Mouse (Mus musculus) neural tube, embryonic 15.5 days (tissue): ENCODE measurements around the gene Myo6. TPM values are rescaled to one million over a fixed set of nuclear protein-coding genes. Genes with fewer than 3 reads are reported as not detected.

Experiments used
- ATAC-seq: fragments of 200-750 bp; cut with Nextera tagmentation; 2 replicates; pipeline ENCODE4 v1.8.0; 2017; ENCODE audit warnings: mild to moderate bottlenecking, moderate TSS enrichment, moderate library complexity; ENCODE audit not compliant: low FRiP score
- H3K27ac ChIP-seq: fragments of 300-500 bp; sonication (generic); replicated peaks from 2 replicates; pipeline ENCODE4 v1.5.1; 2015; ENCODE audit warnings: mild to moderate bottlenecking, inconsistent platforms
- H3K27me3 ChIP-seq: fragments of 300-500 bp; sonication (generic); replicated peaks from 2 replicates; pipeline ENCODE4 v1.6.1; 2015; ENCODE audit warnings: inconsistent platforms
- H3K36me3 ChIP-seq: fragments of 300-500 bp; sonication (generic); 2 replicates; pipeline ENCODE4 v1.6.1; 2015; ENCODE audit warnings: inconsistent platforms
- H3K4me1 ChIP-seq: fragments of 300-500 bp; sonication (generic); 2 replicates; pipeline ENCODE4 v1.6.1; 2015; ENCODE audit warnings: inconsistent platforms
- H3K4me2 ChIP-seq: fragments of 300-500 bp; sonication (generic); 2 replicates; pipeline ENCODE4 v1.6.1; 2015; ENCODE audit warnings: inconsistent platforms, mild to moderate bottlenecking, moderate library complexity
- H3K4me3 ChIP-seq: fragments of 300-500 bp; sonication (generic); replicated peaks from 2 replicates; pipeline ENCODE4 v1.5.1; 2015; ENCODE audit warnings: mild to moderate bottlenecking, inconsistent platforms
- H3K9ac ChIP-seq: fragments of 300-500 bp; sonication (generic); replicated peaks from 2 replicates; pipeline ENCODE4 v1.6.1; 2015; ENCODE audit warnings: mild to moderate bottlenecking, inconsistent platforms
- H3K9me3 ChIP-seq: fragments of 300-500 bp; sonication (generic); replicated peaks from 2 replicates; pipeline ENCODE4 v1.6.1; 2016; ENCODE audit warnings: inconsistent platforms
- WGBS: fragments of 180-500 bp; shearing (Covaris S2); methylation state at CpG from one replicate; pipeline ENCODE4 v1.1.7; 2015; ENCODE audit warnings: mixed read lengths; 5-methylcytosine and 5-hydroxymethylcytosine counted together
- polyA plus RNA-seq: library from polyadenylated mRNA; unstranded; fragments of >200 nt; fragmentation: Nextera tagmentation; extraction: Ambion mirVana; gene quantifications from 2 replicates; pipeline ENCODE4 v1.2.1, GENCODE M21; 2015

Gene Myo6
- polyA plus RNA-seq, result 18.1 and 25.7 TPM in 2 replicates

DNA sequence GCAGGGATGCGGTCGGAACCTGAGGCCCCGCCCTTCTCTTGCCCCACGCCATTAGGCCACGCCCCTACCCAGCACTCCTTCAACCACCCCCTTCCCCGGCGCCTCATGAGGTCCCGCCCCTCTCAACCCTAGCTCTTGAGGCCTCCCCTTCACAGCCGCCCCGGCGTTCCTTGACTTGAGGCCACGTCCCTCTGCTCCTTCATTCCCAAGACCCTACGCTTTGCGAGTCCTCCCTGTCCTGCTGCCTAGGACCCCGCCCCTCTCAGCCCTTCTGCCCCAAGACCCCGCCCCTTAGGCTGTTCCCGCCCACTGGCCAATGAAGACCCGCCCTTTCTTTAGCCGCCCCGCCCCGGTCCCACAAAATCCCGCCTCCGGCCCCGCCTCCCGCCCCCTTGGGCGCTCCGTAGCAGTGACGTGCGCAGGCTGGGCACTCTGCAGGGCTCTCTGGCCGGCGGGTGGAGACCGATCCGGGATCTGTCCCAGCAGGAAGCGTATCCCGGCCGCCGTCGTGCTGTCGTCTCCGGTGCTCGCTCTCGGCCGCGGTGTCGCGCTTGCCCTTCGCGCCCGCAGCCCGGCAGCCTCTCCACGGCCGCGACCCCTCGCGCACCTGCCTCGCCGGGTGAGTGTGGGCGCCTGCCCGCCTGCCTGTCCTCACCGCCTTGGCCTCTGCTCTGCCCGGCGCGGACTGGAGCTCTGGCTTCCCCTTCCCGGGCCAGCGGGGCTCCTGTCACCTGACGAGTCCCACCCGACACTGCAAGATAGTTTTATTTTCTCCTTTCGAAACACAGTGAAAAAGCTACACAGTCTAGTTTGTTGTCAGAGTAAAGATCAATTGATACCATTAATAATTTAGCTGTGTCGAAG lies at the start of gene Myo6:
Gene Myo6 (plus strand): TSS at position 421 of the 864 bp plus-strand sequence.
- H3K27me3 ChIP-seq, result no peaks in the 10 kb centered on the region
- peak; percentile 97 for ATAC-seq
- H3K36me3 ChIP-seq, result no peaks in the 10 kb centered on the region
- H3K4me1 ChIP-seq, result peaks cover 5% of the 10 kb centered on the region
- peak within 1 kb of the TSS; percentile 87 for H3K27ac ChIP-seq
- peak within 1 kb of the TSS; percentile 72 for H3K9ac ChIP-seq
- H3K4me2 ChIP-seq, result peak within 1 kb of the TSS; percentile 90
- under 1% methylated on average over 64 of the region's 69 CpGs for WGBS
- peak within 1 kb of the TSS; percentile 88 for H3K4me3 ChIP-seq
- H3K9me3 ChIP-seq, result no peaks in the 10 kb centered on the region

DNA sequence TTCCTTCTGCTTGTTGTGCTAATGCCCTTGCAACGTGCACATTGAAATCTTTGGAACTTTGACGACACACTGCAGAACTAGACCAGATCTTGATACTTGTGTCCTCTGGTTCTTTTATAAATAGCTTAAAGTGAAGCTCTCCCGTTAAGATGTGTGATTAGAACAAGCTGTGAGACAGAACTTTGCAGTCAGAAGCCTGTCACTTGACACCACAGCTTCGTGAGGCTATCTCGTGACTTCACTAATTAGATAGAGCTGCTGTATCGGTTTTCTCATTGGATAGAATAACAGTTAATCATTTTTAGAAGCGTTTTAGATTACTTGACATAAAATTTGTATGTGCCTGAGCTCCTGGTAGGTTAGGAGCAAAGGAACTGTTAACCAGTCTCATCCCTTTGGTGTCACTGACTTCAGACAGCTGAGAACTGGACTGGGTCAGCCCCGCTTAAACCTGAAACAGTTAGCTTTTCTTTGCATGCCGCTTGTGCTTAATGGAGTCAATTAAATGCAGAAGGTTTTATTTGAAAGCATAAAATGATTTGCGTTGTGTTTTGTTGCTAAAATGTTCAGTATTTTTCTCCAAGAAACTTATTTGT lies 18.7 kb upstream of the Myo6 start:
- no peaks in the 10 kb centered on the region for H3K9me3 ChIP-seq
- H3K36me3 ChIP-seq, result peaks cover 30% of the 10 kb centered on the region
- no peak for ATAC-seq

DNA sequence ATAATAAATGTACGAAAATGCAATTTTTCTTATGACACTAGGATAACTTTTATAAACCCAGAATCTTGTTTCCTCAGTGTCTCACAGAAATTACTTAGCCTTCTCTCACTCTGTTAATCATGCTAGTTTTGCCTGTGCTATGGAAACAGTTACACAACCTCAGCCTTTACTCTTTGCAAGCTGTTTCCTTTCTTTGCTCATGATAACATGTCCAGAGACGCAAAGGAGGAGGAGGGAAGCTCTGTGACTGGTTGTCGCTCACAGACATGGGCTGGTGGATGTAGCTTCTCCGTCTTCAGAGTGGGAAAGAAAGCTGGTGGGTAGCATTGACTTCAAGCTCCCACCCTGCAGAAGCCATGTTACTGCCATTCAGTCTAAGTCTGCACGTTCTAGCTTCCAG lies 15.2 kb upstream of the Myo6 start:
- no peak overlapping the region for H3K9ac ChIP-seq
- peaks cover 22% of the 10 kb centered on the region for H3K36me3 ChIP-seq
- H3K27me3 ChIP-seq, result no peaks in the 10 kb centered on the region
- 86% methylated on average over 5 of the region's 5 CpGs for WGBS
- no peak overlapping the region for H3K4me2 ChIP-seq
- H3K4me3 ChIP-seq, result no peak overlapping the region
- no peak overlapping the region for H3K27ac ChIP-seq
- no peak for ATAC-seq
- no peaks in the 10 kb centered on the region for H3K4me1 ChIP-seq
- H3K9me3 ChIP-seq, result no peaks in the 10 kb centered on the region

More for the DNA sequence above, 18.7 kb upstream of the Myo6 start:
- WGBS, result 88% methylated on average over 10 of the region's 10 CpGs
- H3K27ac ChIP-seq, result no peak overlapping the region
- H3K9ac ChIP-seq, result no peak overlapping the region
- H3K4me3 ChIP-seq, result no peak overlapping the region
- no peaks in the 10 kb centered on the region for H3K4me1 ChIP-seq
- no peak overlapping the region for H3K4me2 ChIP-seq
- H3K27me3 ChIP-seq, result no peaks in the 10 kb centered on the region

DNA sequence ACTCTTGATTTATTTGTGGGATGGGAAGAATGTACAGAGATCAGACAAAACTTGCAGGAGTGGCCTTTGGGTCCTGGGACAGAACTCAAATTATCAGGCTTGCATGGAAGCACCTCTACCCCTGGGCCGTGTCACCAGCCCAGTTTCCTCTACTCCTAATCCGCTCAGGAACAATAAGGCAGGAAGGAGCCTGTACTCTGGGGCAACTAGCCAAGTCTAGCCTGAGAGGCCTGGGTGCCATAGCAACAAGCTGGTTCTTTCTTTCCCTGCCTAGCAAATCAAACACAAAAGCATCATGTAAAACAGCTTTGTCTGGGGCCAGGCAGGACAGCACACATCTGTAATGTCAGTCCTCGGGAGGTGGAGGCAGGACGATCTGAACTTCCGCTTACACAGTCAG lies 9.6 kb upstream of the Myo6 start:
- Histone ChIP-seq H3K27me3 (no peaks in the 10 kb centered on the region), H3K4me2 (no peak overlapping the region), H3K9ac (no peak overlapping the region), H3K9me3 (no peaks in the 10 kb centered on the region), H3K4me1 (0 out of 2 replicates have a peak, but pooled peaks cover 3% of the 10 kb centered on the region), H3K27ac (no peak overlapping the region), H3K36me3 (peaks cover 13% of the 10 kb centered on the region; the same call in 1 of the 2 replicates), H3K4me3 (no peak overlapping the region)
- peak; percentile 55; the same call in 1 of the 2 replicates for ATAC-seq
- 45% methylated on average over 5 of the region's 5 CpGs for WGBS

DNA sequence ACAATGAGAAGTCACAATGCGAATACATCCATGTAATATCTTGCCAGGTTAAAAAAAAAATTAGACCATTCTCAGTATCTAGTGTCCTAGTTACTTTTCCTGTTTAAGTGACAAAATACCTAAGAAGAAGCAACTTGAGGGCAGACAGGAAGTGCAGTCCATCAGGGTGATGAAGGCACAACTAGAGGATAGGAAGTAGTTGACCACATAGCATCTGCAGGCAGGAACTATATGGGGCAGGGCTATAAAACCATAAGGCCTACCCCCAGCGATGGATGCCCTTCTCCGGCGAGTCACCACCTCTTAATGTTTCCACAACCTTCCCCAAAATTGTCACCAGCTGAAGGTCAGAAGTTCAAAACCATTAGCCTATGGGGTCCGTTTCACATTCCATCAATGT lies 8.1 kb upstream of the Myo6 start:
- Histone ChIP-seq H3K4me1 (0 out of 2 replicates have a peak, but pooled peaks cover 3% of the 10 kb centered on the region), H3K27me3 (no peaks in the 10 kb centered on the region), H3K27ac (no peak overlapping the region), H3K4me2 (no peak overlapping the region), H3K36me3 (peaks cover 12% of the 10 kb centered on the region; the same call in 1 of the 2 replicates), H3K4me3 (no peak overlapping the region), H3K9ac (no peak overlapping the region), H3K9me3 (no peaks in the 10 kb centered on the region)
- ATAC-seq, result no peak
- 85% methylated on average over 5 of the region's 5 CpGs for WGBS

DNA sequence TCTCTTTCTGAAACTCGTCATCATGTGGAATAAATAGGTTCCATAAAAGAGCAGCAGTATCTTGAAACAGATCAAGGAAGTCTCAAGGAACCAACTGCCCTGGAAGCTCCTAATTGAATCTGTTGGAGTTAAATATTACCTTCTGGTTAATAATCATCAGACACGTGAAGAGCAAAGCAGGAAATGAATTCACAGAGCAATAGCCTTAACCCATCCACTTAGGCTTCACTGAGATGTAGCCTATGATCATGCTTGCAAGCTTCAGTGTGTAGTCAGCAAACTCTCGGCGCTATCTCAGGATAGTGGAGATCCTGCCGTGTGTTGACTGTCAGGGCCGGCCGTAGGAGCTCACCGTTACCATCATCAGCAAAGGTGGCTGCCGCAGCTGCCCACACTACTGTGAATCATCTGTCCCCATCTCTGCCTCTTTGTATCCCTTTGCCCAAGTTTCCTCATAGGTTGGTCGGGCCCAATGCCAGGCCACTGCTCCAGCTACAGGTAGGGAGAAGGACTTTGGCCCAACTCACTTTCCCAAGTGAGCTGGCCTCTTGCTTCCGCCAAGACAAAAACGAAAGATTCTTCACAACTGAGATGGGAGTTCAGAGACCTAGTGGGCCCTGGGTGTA lies 6.9 kb upstream of the Myo6 start:
- Histone ChIP-seq H3K4me3 (no peak overlapping the region), H3K4me1 (0 out of 2 replicates have a peak, but pooled peaks cover 3% of the 10 kb centered on the region), H3K36me3 (peaks cover 3% of the 10 kb centered on the region; the same call in 1 of the 2 replicates), H3K9me3 (no peaks in the 10 kb centered on the region), H3K27ac (no peak overlapping the region), H3K4me2 (no peak overlapping the region), H3K27me3 (no peaks in the 10 kb centered on the region), H3K9ac (no peak overlapping the region)
- WGBS, result 90% methylated on average over 12 of the region's 12 CpGs
- no peak for ATAC-seq

DNA sequence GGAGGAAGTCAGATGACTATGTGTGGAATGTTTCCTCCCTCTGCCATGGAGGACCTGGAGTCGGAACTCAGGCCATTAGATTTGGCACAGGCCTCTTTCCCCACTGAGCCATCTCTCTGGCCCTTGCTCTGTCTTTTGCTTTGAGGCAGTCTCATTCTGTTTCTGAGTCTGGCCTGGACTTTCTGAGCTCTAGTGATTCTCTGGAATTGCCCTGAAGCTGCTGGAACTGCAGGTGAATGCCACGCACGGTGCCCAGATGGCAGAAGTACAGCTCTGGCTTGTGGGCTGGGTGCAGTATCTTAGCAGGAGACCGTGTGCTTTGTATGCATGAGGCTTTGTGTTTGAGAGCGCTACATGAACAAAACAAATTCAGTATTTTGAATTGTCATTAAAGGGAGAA lies 5.9 kb upstream of the Myo6 start:
- no peaks in the 10 kb centered on the region for H3K27me3 ChIP-seq
- H3K4me2 ChIP-seq, result no peak overlapping the region
- WGBS, result 70% methylated on average over 5 of the region's 5 CpGs
- H3K9me3 ChIP-seq, result no peaks in the 10 kb centered on the region
- no peak overlapping the region for H3K4me3 ChIP-seq
- H3K27ac ChIP-seq, result no peak overlapping the region
- peaks cover 3% of the 10 kb centered on the region for H3K4me1 ChIP-seq
- H3K9ac ChIP-seq, result no peak overlapping the region
- no peak for ATAC-seq
- no peaks in the 10 kb centered on the region for H3K36me3 ChIP-seq

DNA sequence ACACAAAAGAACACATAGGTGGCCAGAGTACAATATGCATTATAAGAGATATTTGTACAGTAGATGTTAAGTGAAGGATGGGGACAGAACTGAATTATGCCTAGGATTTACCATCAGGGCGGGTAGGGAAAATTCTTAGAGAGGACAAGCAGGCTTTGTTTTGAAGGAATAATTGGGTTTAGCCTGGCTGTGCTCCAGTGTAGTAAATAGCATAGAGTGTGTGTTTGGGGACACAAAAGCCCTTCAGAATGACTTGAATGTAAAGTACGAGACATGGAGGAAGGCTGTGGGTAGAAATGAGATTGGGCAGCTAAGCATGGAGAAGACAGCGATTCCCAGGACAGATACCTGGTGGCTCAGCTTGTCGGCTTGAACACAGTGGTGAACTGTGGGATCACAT lies 3.4 kb upstream of the Myo6 start:
- H3K9ac ChIP-seq, result no peak overlapping the region
- H3K27ac ChIP-seq, result no peak overlapping the region
- H3K4me2 ChIP-seq, result no peak overlapping the region
- H3K4me3 ChIP-seq, result no peak overlapping the region
- peaks cover 5% of the 10 kb centered on the region for H3K4me1 ChIP-seq
- H3K27me3 ChIP-seq, result no peaks in the 10 kb centered on the region
- WGBS, result 61% methylated on average over 4 of the region's 4 CpGs
- H3K9me3 ChIP-seq, result no peaks in the 10 kb centered on the region
- H3K36me3 ChIP-seq, result no peaks in the 10 kb centered on the region
- ATAC-seq, result no peak

DNA sequence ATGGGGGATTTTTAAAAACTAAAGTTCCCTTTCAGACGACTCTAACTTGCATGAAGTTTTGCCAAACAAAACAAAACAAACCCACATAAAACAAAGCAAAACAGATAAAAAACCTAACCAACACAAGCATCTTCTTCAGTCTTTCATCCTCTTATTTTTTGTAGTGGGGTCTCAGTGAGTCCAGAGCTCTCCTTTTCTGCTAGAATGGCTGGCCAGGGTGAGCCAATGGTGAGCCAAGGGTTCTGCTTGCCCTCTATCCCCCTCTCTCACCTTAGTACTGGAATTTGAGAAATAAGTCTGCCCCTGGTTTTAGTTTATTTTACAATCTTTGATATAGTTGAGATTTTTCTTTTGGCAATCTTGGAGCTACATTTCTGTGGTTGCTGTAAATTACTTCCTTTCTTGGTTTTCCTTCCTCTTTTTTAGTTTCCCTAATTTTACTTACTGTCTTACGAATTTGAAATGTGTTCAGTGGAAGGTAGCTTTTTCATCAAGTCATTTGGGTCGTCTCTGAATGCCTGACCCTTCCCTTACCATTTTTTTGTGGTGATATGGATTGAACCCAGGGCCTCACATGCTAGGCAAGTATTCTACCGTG lies 1.6 kb upstream of the Myo6 start:
- WGBS, result 87% methylated on average over 4 of the region's 4 CpGs

DNA sequence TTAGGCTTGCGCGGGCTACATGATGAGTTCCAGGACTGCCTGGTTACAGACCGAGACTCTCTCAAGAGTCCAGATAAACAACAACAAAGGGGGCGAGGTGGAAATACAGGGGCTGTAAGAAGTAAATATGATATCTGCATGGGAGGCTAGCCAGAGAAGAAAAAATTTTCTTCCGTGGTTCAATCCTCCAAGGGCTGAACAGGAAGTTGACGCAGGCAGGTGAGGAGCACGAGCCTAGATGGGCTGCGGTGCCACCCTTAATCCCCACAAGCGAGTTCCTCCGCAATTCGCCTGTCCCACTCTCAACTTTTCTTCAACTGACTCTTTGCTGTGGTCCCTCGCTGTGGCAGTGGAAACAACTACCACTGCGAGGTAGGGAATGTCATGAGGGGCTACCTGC lies 640 bp upstream of the Myo6 start:
- Histone ChIP-seq H3K4me3 (peak overlapping the region; percentile 88), H3K36me3 (no peaks in the 10 kb centered on the region), H3K9ac (peak overlapping the region; percentile 72), H3K4me1 (peaks cover 5% of the 10 kb centered on the region), H3K4me2 (peak overlapping the region; percentile 90), H3K27me3 (no peaks in the 10 kb centered on the region), H3K9me3 (no peaks in the 10 kb centered on the region), H3K27ac (peak overlapping the region; percentile 75; the same call in 1 of the 2 replicates)
- peak; percentile 1; the same call in 1 of the 2 replicates for ATAC-seq
- 3% methylated on average over 13 of the region's 13 CpGs for WGBS

More for the DNA sequence above, 1.6 kb upstream of the Myo6 start:
- Histone ChIP-seq H3K36me3 (no peaks in the 10 kb centered on the region), H3K4me2 (no peak overlapping the region), H3K9me3 (no peaks in the 10 kb centered on the region), H3K27me3 (no peaks in the 10 kb centered on the region), H3K27ac (no peak overlapping the region), H3K4me1 (peaks cover 5% of the 10 kb centered on the region), H3K9ac (no peak overlapping the region), H3K4me3 (no peak overlapping the region)
- no peak for ATAC-seq

DNA sequence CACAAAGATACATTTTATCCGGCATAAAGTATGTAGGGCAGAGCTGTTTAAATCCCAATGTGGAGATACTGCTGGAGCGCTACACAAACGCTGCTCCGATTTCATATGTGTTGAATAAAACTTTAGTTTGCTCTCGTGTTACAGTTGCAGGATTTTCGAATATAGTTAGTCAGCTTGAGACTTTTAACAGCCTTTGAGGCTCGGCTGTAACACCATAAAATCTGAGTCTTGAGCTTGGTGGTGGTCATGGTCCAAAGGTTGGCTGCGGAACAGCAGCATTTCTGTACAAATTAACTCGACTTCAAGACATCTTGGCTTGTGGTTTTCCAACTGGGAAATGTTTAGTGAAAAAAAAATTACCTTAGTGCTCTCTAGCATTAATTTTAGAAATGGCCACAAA lies 859 bp downstream of the Myo6 start:
- Histone ChIP-seq H3K27ac (no peak overlapping the region; the same call in 1 of the 2 replicates), H3K9ac (no peak overlapping the region)

More for the DNA sequence above, 859 bp downstream of the Myo6 start:
- WGBS, result 35% methylated on average over 9 of the region's 9 CpGs
- Histone ChIP-seq H3K9me3 (no peaks in the 10 kb centered on the region), H3K4me1 (peaks cover 5% of the 10 kb centered on the region), H3K36me3 (no peaks in the 10 kb centered on the region), H3K27me3 (no peaks in the 10 kb centered on the region), H3K4me3 (peak overlapping the region; percentile 88), H3K4me2 (peak overlapping the region; percentile 90)
- ATAC-seq, result no peak
